Mouse (Mus musculus) spleen, adult 2 months (tissue): ENCODE data around the gene Gpr165. TPM values are rescaled to one million over a fixed set of nuclear protein-coding genes. Genes with fewer than 3 reads are reported as not detected.

Experiments
- DNase-seq, 2 experiments: peaks; one replicate each; pipeline versions ENCODE4 v3.0.0 to v3.0.0-alpha.2; 2012 to 2021; ENCODE audit warnings: low spot score in 2 of 2, low read depth in 1 of 2
- H3K27ac ChIP-seq: fragments of 200-500 bp; 2 replicates; pipeline ENCODE4 v1.5.1; 2012; ENCODE audit warnings: low read length, inconsistent platforms; ENCODE audit not compliant: insufficient read depth
- H3K27me3 ChIP-seq: fragments of 200-500 bp; 2 replicates; pipeline ENCODE4 v1.6.1; 2012; ENCODE audit warnings: mild to moderate bottlenecking, moderate library complexity, low read length, inconsistent platforms; ENCODE audit not compliant: control insufficient read depth, insufficient read depth
- H3K36me3 ChIP-seq: fragments of 200-500 bp; 2 replicates; pipeline ENCODE4 v1.6.1; 2012; ENCODE audit warnings: mild to moderate bottlenecking, low read length, inconsistent platforms; ENCODE audit not compliant: control insufficient read depth, insufficient read depth
- H3K4me1 ChIP-seq: fragments of 200-500 bp; 2 replicates; pipeline ENCODE4 v1.6.1; 2011; ENCODE audit warnings: inconsistent platforms; ENCODE audit not compliant: control insufficient read depth, insufficient read depth, insufficient read length
- H3K4me3 ChIP-seq: fragments of 200-500 bp; 2 replicates; pipeline ENCODE4 v1.5.1; 2011; ENCODE audit warnings: mild to moderate bottlenecking, inconsistent platforms; ENCODE audit not compliant: insufficient read depth, insufficient read length; ENCODE audit errors: extremely low read depth
- CTCF ChIP-seq: fragments of 200-500 bp; IDR thresholded peaks from 2 replicates; pipeline ENCODE4 v1.5.1; 2011; ENCODE audit warnings: mild to moderate bottlenecking, inconsistent platforms; ENCODE audit not compliant: insufficient read depth, insufficient read length, insufficient replicate concordance; ENCODE audit errors: extremely low read depth
- POLR2A ChIP-seq: fragments of 200-500 bp; IDR thresholded peaks from 2 replicates; pipeline ENCODE4 v1.6.1; 2011; ENCODE audit warnings: low read depth, low read length, inconsistent platforms
- WGBS: fragments of 180-500 bp; shearing (Covaris S2); methylation state at CpG from one replicate; pipeline ENCODE4 v1.1.7; 2018; 5-methylcytosine and 5-hydroxymethylcytosine counted together
- polyA plus RNA-seq: library from polyadenylated mRNA; depleted of rRNA; stranded (reverse); fragments of >200 nt; gene quantifications from 2 replicates; pipeline ENCODE4 v1.2.3, GENCODE M21; 2012; rRNA removed

The Gpr165 gene
- not detected in 2 replicates for polyA plus RNA-seq

DNA sequence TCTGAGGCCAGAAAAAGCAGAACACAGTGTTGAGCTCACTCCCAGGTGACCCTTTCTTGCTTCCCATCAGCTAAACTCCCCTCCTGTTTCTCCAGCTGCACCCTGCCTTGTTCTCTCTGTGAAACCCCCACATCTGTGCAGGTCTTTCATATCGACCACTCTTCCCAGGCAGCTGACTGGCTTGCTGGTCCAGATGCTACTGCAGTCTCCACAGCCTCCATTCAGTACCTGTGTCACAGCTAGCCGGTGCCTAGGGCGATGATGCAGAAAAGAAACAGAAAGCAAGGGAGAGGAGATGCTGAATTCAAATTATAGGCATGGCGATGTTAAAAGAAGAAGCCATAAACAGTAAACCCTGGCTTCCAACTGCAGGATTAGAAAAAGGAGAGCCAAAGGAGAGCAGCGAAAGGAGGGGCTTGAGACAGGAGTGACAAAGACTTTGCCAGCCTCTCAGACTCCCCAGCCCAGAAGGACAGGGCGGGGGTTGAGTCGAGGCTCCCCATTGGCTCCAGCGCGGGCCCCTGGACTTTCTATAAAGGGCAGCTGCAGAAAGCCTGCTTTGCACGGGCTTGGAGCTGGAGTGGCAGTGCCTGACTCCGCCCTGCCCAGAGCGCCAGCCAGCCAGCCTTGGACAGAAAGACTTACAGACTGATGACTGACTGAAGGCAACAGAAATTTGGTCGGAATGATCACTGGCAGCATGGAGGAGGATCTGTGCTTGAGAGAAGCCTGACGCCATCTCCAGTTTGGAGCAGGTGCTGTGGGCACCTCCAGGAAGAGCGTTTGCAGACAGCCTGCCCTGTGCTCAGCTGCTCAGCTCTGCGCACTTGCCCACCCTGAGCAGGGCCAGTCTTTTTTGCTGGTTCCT, at the start of gene Gpr165:
Gene Gpr165 (plus strand): TSS at position 535 of the 868 bp plus-strand sequence.
- no peaks in the 10 kb centered on the region for H3K4me1 ChIP-seq
- TF ChIP-seq CTCF = no peak
- TF ChIP-seq POLR2A = no peak
- DNase-seq = no peak
- H3K4me3 ChIP-seq = no peak within 1 kb of the TSS
- no peaks in the 10 kb centered on the region for H3K27me3 ChIP-seq
- 26% methylated on average over 16 of the region's 16 CpGs for WGBS
- H3K36me3 ChIP-seq = no peaks in the 10 kb centered on the region
- H3K27ac ChIP-seq = no peak within 1 kb of the TSS

DNA sequence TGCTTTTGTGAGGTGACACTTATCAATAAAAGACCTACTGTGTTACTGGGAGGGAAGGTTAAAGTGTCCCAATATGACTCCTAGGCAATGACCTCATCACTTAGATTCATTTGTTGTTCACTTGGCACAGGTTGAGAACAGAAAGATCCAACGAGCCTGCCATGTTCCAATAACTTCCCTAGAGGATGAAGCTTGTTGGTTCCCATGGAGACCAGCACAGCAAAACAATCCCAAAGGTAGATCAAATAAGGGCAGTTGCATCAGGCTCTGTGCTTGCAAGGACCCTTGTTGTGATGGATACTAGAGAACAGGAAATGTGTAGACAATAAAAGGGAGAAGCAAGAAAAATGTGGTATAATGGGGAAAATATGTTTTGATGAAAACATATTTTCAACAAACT, 38.4 kb upstream of the Gpr165 start:
- DNase-seq = no peak
- H3K27ac ChIP-seq = no peak overlapping the region
- no peak overlapping the region for H3K4me3 ChIP-seq
- no peaks in the 10 kb centered on the region for H3K27me3 ChIP-seq
- no peaks in the 10 kb centered on the region for H3K4me1 ChIP-seq
- H3K36me3 ChIP-seq = no peaks in the 10 kb centered on the region
- WGBS = 55% methylated on average over 1 of the region's 1 CpGs
- no peak for TF ChIP-seq CTCF
- TF ChIP-seq POLR2A = no peak
